Mouse (Mus musculus): ENCODE measurements around the gene Gna14. TPM values are rescaled to one million over a fixed set of nuclear protein-coding genes. Genes with fewer than 3 reads are reported as not detected.
A peak's percentile ranks its signal among the peaks of the same experiment; 100 is the strongest.

Gna14 gene
- total and polyA plus RNA-seq, 2 experiments from 2014 or later = 0.84 to 0.98 TPM

DNA sequence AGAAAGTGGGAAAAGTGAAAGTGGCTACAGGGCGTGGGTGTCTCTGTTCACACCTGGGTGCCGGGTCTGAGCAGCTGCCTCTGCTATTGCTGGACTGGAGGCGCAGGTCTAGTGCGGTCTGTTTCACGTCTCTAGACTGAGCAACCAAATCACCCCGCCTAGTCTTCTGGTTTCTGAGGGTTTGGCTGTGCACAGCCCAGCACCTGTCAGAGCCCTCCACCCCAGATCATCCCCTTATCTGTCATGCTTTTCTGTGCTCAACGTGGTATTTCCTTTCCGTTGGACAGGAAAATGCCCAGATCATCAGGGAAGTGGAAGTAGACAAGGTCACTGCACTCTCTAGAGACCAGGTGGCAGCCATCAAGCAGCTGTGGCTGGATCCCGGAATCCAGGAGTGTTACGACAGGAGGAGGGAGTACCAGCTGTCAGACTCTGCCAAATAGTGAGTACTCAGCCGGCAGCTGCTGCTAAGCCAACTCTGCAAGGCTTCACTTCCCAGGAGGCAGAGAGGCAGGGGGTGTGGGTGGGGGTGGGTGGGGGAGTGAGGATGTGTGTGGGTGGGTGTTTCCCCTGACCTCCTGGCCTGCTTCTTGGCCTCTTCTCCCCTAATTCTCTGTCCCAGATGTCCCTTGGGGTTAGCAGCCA is 163.2 kb downstream of the Gna14 start:
- 46% methylated on average over 11 of the region's 11 CpGs for WGBS
- ATAC-seq (peak; percentile 66), DNase-seq (ENCODE audit: low spot score) (peak; percentile 20)
- H3K36me3 ChIP-seq (ENCODE audit: insufficient read depth, low read length) = no peaks in the 10 kb centered on the region
- TF ChIP-seq CTCF (IDR thresholded peaks at IDR 0.05; ENCODE audit: low read depth) = no peak
- no peak overlapping the region for H3K4me3 ChIP-seq (ENCODE audit: low read length)
- no peaks in the 10 kb centered on the region for H3K4me1 ChIP-seq (ENCODE audit: insufficient read depth, low read length)
- H3K4me2 ChIP-seq (ENCODE audit: low read depth, low read length) = peak overlapping the region; percentile 26; the same call in 1 of the 2 replicates
- H3K27ac ChIP-seq = no peak overlapping the region
- H3K27me3 ChIP-seq (ENCODE audit: insufficient read depth, low read length) = no peaks in the 10 kb centered on the region
- H3K9ac ChIP-seq (replicated peaks; ENCODE audit: low read length) = no peak overlapping the region
- H3K9me3 ChIP-seq (ENCODE audit: low read length) = no peaks in the 10 kb centered on the region

DNA sequence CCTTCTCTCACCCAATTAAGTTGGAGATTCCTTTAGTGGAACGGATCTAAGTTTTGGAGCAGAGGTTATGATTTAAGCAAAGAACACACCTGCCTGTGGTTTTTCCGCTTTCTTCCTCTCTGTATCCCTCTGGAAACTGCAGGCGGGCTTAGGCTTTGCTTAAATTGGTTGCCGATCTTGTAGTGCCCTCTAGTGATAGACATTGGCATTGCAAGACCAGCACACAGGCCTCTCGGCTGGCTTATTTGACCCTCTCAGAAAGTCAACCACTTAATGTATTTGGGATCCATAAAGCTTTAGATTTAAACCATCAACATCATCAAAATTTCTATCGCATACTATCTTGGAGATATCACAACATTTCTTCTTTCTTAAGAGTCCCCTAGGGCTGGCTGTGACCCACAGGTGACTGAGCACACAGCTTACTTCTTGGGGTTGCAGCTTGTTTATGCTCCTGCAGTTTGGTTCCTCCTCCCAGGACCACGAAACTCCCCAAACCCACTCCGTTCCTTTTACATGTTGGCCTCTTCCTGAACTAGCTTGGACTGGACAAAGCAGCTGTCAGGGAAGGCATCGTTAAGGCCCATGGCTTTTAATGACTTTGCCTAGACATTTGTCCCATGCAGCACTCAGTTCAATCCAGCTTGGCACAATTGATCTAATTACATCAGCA is 163.9 kb downstream of the Gna14 start:
- DNase-seq (ENCODE audit: low spot score) (peak; percentile 91), ATAC-seq (peak; percentile 83)
- Histone ChIP-seq H3K36me3 (ENCODE audit: insufficient read depth, low read length) (no peaks in the 10 kb centered on the region), H3K27me3 (ENCODE audit: insufficient read depth, low read length) (no peaks in the 10 kb centered on the region), H3K27ac (no peak overlapping the region), H3K9ac (replicated peaks; ENCODE audit: low read length) (no peak overlapping the region), H3K4me1 (ENCODE audit: insufficient read depth, low read length) (no peaks in the 10 kb centered on the region), H3K4me3 (ENCODE audit: low read length) (no peak overlapping the region), H3K9me3 (ENCODE audit: low read length) (no peaks in the 10 kb centered on the region), H3K4me2 (ENCODE audit: low read depth, low read length) (peak overlapping the region; percentile 26; the same call in 1 of the 2 replicates)
- TF ChIP-seq CTCF (IDR thresholded peaks at IDR 0.05; ENCODE audit: low read depth) = peak; percentile 94
- 16% methylated on average over 9 of the region's 9 CpGs for WGBS

DNA sequence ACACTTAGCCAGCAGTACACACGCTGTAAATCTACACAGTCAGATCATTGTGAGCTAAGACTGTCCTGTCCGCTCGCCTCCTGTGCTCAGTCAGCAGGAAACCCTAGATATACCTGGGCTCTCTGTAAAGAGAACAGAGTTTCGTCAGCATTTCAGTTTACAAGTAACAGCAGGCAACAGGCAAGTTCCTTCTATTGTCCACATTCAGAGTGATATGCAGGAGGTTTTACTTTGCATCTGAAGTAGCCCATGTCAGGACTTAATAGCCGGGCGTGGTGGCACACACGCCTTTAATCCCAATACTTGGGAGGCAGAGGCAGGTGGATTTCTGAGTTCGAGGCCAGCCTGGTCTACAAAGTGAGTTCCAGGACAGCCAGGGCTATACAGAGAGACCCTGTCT is 166.5 kb downstream of the Gna14 start:
- ATAC-seq (no peak), DNase-seq (ENCODE audit: low spot score) (no peak)
- WGBS = 85% methylated on average over 8 of the region's 8 CpGs
- Histone ChIP-seq H3K4me2 (ENCODE audit: low read depth, low read length) (no peak overlapping the region), H3K27me3 (ENCODE audit: insufficient read depth, low read length) (no peaks in the 10 kb centered on the region), H3K36me3 (ENCODE audit: insufficient read depth, low read length) (no peaks in the 10 kb centered on the region), H3K9ac (replicated peaks; ENCODE audit: low read length) (no peak overlapping the region), H3K4me3 (ENCODE audit: low read length) (no peak overlapping the region), H3K9me3 (ENCODE audit: low read length) (no peaks in the 10 kb centered on the region), H3K4me1 (ENCODE audit: insufficient read depth, low read length) (no peaks in the 10 kb centered on the region), H3K27ac (no peak overlapping the region)
- TF ChIP-seq CTCF (IDR thresholded peaks at IDR 0.05; ENCODE audit: low read depth) = no peak

DNA sequence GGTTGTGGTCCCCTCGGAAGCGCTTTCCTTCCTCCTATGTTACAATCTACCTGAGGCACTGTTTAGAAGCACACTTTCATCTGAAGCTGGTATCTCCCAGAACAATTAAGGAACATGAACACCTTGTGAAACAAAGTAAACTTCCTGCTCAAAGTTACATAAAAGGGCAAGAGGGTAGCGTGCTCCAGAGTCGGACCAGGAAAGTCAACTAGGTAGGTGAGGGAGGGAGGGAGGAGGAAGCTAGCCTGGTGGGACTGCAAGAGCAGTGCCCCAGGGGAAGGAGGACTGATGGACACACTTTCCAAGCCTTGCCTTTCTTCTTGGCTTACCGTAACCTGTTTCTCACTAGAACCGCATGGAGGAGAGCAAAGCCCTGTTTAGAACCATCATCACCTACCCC is 172.1 kb downstream of the Gna14 start:
- Histone ChIP-seq H3K9me3 (ENCODE audit: low read length) (no peaks in the 10 kb centered on the region), H3K36me3 (ENCODE audit: insufficient read depth, low read length) (no peaks in the 10 kb centered on the region), H3K4me3 (ENCODE audit: low read length) (no peak overlapping the region), H3K27ac (no peak overlapping the region), H3K4me1 (ENCODE audit: insufficient read depth, low read length) (no peaks in the 10 kb centered on the region), H3K27me3 (ENCODE audit: insufficient read depth, low read length) (no peaks in the 10 kb centered on the region), H3K9ac (replicated peaks; ENCODE audit: low read length) (no peak overlapping the region), H3K4me2 (ENCODE audit: low read depth, low read length) (no peak overlapping the region)
- WGBS = 95% methylated on average over 6 of the region's 6 CpGs
- no peak for TF ChIP-seq CTCF (IDR thresholded peaks at IDR 0.05; ENCODE audit: low read depth)
- no peak for ATAC-seq
- DNase-seq (ENCODE audit: low spot score) = no peak

DNA sequence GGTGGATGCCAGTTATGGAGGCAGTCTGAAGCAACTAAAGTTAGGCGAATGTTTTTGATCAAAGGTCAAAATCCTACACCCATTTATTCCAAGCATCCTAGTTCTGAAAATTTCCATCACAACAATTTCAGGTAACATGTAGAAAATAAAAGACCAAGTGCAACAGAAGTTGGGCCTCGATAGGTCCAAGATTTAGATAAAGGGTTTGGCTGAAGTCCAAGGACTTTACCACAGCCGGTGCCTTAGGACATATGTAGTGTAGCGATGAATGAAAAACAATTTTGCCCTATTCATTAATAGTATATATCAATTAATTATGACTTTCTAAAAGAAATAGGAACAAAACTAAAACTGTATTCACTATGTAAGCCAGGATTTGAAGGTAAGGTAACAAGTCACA is 187.6 kb downstream of the Gna14 start:
- Histone ChIP-seq H3K4me3 (ENCODE audit: low read length) (no peak overlapping the region), H3K4me1 (ENCODE audit: insufficient read depth, low read length) (no peaks in the 10 kb centered on the region), H3K27me3 (ENCODE audit: insufficient read depth, low read length) (no peaks in the 10 kb centered on the region), H3K4me2 (ENCODE audit: low read depth, low read length) (no peak overlapping the region), H3K27ac (no peak overlapping the region), H3K9me3 (ENCODE audit: low read length) (no peaks in the 10 kb centered on the region), H3K9ac (replicated peaks; ENCODE audit: low read length) (no peak overlapping the region), H3K36me3 (ENCODE audit: insufficient read depth, low read length) (no peaks in the 10 kb centered on the region)
- no peak for ATAC-seq
- no peak for DNase-seq (ENCODE audit: low spot score)
- TF ChIP-seq CTCF (IDR thresholded peaks at IDR 0.05; ENCODE audit: low read depth) = no peak
- 84% methylated on average over 4 of the region's 4 CpGs for WGBS

DNA sequence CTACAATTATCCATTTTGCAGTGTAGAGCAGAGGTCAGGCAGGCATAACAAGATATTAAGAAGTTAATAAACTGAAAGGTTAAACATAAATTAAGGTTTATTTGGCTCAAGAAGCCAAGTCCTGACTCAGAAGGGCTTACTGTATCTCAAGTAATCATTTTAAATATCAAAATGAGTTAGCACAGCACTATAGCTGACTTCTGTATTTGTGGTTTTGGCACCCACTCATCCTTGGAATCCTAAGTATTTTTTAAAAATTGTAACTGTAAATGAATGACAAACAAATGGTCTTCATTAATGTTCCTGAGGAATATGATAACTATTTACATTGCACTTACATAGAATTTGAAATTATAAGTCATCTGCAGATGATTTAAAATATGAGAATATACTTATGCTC is 189.4 kb downstream of the Gna14 start:
- DNase-seq (ENCODE audit: low spot score) (no peak), ATAC-seq (no peak)
- Histone ChIP-seq H3K4me3 (ENCODE audit: low read length) (no peak overlapping the region), H3K27ac (no peak overlapping the region), H3K27me3 (ENCODE audit: insufficient read depth, low read length) (no peaks in the 10 kb centered on the region), H3K4me1 (ENCODE audit: insufficient read depth, low read length) (no peaks in the 10 kb centered on the region), H3K9me3 (ENCODE audit: low read length) (no peaks in the 10 kb centered on the region), H3K4me2 (ENCODE audit: low read depth, low read length) (no peak overlapping the region), H3K36me3 (ENCODE audit: insufficient read depth, low read length) (no peaks in the 10 kb centered on the region), H3K9ac (replicated peaks; ENCODE audit: low read length) (no peak overlapping the region)
- no peak for TF ChIP-seq CTCF (IDR thresholded peaks at IDR 0.05; ENCODE audit: low read depth)
